Mouse (Mus musculus) thymus, postnatal 4 days (tissue): ENCODE results near the gene Fmnl2.

Experiments used
- DNase-seq: peaks from one replicate; pipeline ENCODE4 v3.0.0; 2021

The Fmnl2 gene

DNA sequence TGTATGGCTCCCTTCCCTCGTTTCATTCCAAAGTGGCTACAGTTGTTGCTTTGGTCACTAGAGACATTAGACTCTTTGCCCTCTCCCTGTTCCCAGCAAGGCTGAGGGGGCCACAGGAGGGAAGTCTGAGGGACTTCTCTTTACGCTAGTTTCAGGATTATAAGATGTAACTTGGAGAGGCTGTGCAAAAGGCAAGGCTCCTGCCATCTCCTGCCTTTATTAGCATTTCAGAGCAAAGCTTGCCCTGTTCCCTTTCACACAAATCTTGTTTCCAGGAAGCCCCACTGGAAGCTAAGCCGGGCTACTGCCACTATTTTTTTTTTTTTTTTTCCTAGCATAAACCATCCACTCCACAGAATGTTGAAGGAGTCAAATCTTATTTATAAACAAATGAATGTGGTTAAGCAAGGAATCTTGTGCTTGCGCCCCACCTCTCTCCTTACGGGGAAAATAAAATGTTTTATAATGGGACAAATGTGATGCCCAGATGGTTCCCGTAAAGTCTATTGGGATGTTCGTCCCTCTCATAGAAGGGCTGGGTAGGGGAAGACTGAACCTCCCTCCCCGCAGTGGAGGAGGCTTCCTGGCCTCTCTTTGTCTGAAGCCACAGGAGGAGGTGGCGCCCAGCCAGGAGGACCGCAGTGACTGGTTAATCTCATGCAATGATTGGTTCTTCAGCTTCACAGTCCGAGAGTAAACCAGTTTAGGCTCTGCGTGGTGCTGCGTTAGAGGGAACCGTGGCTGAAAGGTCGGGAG lies 101.1 kb downstream of the Fmnl2 start:
- DNase-seq = no peak

DNA sequence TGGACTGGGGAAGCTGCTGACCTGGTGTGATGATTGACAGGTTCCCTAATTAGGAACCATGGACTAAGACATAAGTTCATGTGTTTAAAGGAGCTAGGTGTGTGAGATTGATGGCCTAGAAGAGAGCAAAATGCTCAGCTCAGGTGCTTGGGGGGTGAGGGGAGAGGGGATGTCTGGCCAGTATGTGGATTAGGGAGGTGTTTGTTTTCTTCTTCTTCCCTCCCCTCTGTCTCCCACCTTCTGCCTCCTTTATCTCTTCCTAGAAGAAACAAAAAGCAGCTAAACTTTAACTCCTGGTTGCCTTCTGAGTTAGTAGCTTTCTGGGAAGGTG lies 101.6 kb downstream of the Fmnl2 start:
- DNase-seq = no peak

DNA sequence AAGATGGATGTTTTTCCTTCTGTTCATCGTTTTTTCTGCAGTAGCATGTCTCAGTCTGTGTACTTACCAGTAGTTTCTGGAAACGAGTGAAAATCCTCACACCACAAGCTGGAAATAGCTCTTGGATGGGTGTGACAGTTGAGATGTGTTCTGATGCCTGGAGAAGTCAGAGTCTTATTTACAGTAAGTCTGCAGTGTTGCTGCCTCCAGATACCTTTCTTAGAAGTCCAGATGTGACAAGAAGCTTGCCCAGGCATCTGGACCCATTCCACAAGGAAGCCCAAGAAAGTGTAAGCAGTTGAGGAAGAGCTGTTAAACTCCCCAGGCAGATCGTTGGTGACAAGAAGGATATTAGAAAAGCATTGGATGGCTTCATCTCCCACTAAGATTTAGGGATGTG lies 102.3 kb downstream of the Fmnl2 start:
- no peak for DNase-seq

DNA sequence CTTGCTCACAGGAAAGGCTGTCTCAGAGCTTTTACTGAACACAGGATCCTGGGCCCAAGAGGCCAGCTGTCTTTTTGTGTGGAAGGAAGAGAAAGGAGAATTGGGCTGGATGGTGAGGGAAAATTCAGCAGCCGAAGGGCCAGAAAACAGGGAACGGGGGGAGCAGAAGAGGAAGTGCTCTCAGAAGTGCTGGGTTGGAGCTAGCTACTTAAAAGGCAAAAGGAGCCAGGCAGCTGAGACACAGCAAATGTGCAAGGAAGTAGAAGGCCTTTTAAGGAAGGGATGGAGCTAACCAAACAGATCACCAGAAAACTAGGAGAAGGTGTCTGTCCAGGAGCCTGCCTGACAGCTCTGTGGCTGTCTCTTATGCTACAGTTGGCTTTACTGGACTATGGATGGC lies 103.0 kb downstream of the Fmnl2 start:
- DNase-seq = no peak

DNA sequence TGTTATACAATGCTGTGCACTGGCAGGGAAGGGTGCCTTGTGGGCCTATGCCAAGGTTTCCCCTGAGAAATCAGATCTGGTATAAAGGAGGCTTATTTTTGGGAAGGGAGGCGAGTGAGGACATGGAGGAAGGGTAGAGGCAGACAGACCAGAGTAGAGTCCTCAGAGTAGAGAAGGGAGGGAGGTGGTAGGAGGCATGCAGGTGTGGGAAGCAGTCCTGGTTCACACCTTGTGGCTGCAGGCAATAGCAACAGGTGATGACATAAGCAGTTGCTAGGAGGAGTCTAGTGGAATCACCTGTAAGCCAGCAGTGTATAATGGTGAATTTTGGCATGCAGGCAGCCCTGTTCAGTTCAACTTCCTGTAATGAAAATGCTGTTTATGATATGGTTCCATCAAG lies 105.8 kb downstream of the Fmnl2 start:
- DNase-seq = no peak

DNA sequence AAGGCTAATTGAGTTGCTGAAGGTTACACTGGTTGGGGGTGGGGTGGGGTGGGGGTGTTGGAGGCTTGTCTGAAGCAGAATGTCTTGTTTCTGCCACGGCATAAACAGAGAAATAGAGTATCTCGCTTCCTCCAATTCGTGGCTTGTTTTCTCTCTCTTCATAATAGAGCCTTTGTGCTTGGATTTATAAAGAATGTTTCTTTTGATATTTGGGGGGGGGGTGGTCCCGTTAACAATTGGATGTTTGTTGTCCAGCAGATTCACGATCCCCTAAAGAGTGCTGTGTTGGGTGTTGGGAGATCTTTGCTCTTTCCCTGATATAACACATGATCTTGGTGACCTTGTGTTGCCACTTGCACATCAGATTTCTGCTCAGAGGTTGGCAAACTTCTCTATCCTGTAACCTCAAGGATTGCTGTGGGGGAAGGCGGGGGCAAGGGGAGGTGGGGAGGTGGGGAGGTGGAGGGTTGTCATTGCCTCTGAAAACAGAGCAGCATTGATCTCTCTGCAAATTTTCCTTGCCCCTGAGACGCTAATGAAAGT lies 106.8 kb downstream of the Fmnl2 start:
- no peak for DNase-seq

DNA sequence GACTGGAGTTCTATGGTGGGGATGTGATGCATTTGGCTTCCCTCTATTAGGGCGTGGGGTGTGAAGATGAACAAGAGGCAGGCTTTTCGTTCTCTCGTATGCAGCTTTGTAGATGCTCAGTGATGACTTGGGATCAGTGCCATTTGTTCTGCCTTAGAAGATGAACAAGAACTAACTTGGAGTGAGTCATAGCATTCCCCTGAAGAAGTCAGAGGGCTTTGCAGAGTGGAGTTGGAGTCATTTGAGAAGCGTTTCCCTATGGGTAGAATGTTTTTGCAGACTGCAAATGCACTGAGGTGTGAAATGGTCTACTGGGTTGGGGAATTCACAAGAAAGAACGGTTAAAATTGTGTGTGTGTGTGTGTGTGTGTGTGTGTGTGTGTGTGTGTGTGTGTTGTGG lies 108.6 kb downstream of the Fmnl2 start:
- DNase-seq = no peak

DNA sequence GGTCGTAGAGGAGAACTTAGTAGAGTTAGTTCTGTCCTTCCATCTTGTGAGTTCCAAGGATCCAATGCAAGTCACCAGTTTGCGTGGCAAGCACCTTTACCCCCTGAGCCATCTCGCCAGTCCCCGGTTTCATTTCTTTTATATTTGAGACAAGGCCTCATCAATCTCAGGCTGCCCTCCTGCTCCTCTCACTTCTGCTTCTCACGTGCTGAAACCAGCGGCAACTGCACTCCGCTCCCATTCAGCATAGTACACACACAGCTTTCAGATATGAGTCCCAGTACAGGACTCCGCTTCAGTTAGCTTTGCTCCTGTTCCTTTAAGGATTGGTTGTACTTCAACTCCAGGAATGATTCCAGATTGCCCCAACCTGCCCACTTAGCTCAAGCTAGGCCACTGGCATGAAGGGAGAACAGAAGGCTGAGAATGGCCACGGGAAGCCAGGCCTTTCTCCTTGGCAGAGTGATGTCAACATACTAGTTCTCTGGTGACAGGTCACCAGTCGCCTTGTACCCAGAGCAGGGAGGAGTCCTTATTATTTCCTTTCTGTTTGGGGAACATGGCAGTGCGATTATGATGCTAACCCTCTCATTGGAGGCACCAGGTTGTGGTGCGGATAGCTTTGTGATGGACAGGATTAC lies 109.3 kb downstream of the Fmnl2 start:
- DNase-seq = no peak

DNA sequence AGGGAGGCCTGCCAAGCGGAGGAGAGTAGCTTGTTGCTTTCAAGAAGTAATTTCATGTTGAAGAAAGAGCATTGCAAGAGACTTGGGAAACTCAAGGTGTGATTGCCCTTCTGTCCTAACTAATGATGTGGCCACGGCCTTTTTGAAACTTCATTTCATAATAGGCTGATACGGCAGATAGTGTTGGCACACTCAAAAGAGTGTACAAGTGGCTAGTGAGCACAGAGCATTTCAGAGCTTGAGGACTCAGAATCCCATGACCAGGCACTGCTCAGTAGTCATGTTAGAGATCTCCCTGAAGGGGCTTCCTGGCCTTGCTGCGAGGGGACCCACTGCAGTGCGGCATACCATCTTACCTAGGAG lies 109.8 kb downstream of the Fmnl2 start:
- DNase-seq = no peak

DNA sequence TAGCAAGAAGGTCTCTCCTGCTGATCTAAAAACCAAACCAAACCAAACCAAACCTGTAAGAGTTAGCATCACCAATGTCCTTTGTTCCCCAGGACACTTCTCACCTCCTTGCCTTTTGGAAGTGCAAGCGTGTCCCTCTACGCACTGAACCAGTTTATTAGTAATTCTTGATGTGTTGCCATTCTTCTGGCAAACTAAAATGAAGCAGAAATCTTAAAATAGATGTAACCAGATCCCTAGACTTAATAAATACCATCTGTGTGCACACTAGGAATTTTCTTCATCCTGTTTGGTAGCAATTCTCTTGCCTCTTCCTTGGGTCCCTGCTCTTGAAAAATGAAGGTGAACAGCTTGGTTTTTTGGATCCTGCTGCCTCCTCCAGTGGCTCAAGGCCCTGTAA lies 111.2 kb downstream of the Fmnl2 start:
- no peak for DNase-seq

DNA sequence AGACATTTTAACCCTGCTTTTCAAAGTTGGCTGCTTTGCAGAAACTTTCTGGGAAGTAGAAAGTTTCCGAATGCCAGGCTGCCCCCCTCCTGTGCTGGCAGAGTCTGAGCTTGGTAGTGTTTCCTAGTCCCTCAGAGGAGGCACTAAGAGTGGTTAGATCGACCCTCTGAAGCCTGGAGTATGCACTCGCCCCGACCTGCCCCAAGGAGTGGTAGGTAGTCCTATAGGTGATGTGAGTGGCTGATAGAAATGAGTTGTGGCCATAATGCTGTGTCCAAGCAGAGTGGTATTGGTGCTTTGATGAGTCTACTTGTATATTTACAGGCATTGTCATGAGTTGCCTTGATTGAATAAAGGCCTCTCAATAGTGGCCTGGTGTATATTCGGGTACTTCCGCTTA lies 116.4 kb downstream of the Fmnl2 start:
- no peak for DNase-seq

DNA sequence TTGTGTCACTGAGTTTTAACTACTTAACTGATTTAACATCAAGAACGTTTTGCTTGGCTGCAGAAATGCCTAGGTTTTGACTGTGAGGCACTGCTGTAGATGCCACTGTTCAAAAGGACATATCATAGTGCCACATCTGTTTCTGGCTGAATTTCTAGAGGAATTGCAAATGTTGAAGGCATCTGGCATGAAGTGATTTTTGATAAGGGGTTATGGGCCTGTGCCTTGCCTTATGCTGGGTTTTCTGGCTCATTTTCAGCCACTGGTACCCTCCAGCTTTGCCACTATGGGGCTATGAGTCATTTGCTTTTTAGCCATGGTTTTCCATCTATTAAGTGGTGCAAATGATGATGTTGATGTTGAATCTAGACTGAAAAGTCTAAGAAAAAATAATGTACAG lies 117.1 kb downstream of the Fmnl2 start:
- DNase-seq = no peak

DNA sequence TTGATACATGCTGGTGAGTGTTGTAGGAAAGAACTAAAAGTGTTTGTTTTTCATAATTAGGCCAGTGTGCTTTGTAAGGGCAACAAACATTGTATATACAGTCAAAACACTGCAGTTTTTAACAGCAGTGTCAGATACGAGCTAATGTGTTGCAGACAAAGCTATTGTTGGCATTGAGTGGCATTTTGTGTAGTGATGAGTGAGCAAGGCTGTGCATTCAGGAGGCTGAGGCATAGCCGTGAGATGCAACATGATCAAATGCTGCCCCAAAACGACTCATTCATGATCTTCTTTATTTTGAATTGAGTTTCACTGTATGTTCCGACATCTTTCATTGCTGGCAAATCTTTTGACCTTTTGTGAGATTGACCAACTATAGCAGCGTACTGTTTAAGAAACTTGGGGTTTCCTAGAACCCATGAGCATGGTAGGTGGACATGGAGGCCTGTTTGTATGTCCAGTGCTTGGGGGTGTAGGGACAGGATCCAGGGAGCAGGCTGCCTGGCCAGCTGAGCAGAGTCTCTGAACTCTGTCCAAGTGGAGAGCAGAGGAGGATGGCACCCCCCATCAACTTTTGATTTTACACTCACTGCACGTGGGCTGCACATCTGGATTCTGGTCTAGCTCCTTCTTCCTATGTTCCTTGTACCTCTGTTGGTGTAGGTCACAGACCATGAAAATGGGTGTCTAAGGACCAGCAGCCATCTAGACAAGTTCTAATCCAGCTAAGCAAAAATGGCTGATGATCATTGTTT lies 120.4 kb downstream of the Fmnl2 start:
- DNase-seq = no peak

DNA sequence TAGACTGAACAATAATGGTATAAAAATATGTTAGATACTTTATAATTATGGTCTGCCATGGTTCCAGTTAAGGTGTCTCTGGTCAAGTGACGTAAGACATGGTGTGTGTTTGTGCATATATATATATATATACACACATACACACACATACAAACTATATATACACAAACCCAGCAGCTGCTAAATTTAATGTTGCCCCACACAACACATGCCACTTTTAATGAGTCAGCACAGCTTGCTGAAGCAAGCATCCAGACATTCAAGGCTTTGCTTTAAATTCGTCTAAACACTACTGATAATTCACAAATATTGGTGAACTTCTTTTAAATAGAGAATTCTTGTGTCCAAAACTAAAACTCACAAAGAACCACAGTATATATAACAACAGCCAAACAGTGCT lies 121.1 kb downstream of the Fmnl2 start:
- no peak for DNase-seq

DNA sequence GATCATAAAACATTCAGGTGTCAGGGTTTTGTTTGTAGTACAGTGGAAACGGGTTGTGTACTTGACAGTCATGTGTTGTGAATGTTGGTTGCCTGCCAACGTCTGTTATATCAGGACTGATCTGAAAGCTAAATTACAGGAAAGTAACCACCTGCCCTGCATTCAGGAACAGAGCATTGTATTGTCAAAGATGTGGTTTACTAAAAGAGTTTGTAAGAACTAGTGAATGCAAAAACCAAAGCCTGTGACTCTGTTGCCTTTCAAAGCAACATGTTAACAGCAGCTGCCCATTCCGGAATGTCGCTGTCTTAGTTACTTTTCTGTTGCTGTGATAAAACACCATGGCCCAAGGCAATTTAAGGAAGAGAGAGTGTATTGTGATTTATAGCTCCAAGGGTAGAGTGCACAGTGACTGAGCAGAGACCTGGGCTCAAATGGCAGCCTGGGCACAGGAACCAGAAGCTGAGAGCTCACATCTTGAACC lies 121.7 kb downstream of the Fmnl2 start:
- DNase-seq = no peak

DNA sequence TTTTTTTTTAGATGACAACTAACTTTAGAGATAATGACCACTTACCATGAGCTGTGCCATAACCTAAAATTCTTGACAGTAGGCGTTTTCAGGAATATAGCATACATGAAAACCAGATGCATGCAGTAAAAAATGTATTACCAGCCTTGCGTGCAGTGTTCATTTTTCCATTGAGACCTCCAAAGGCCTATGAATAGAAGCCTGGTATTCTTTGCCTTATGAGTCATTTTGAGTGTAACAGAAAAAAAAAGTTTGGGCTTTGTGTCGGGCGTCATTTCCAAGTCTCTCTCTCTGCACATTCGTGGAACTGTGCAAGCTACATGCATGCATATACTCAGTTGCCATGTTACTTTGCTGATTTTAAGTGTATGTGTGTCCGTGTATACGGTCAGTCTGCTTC lies 123.5 kb downstream of the Fmnl2 start:
- DNase-seq = no peak

DNA sequence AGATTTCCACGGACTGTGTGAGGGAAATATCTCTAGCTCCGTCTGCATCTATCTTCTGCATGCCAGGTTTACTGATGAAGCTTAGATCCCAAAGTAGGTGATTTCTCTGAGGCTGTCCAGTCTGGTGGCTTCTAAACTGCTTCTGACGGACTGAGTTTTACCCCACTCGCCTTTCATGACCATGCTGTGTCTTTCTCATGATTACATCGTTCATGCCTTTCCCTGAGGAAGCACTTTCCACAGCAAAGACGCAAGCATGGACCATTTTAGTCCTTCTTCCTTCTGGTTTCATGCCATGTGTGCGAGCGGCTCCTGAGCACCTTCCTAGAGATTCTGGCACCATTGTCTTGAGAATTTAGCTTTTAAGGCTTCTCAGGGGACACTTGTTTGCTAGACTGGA lies 123.9 kb downstream of the Fmnl2 start:
- DNase-seq = no peak

DNA sequence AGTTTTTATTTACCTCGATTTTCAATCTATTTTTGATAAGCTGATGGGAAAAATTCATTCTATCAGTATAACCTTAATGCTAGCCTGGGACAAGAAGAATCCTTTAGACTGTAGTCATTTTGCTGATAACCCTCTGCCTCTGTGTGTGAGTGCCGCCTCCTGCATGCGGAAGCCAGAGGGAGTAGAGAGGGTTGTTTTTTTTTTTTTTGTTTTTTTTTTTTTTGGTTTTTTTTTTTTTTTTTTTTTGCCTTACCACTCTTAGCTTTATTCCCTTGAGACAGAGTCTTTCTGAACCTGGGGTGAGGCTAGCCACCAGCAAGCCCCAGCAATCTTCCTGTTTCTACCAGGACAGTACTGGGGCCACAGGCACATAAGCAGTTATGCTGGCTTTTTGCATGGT lies 124.8 kb downstream of the Fmnl2 start:
- no peak for DNase-seq

DNA sequence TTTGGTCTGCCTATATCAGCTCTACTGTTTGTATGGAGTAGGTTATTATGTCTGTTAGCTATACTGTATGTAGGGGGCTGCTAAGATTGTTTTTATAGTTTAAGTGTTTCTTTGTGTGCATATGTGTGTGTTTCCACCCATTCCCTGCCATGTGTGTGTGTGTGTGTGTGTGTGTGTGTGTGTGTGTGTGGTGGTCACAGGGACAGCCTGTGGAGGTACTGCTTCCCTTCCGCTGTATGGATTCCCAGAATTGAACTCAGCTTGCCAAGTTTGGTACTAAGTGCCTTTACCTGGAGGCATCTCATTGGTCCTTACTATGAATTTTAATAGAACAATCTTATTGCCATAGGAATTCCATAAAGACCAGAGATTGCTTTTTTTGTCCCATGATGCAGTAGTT lies 126.9 kb downstream of the Fmnl2 start:
- no peak for DNase-seq

DNA sequence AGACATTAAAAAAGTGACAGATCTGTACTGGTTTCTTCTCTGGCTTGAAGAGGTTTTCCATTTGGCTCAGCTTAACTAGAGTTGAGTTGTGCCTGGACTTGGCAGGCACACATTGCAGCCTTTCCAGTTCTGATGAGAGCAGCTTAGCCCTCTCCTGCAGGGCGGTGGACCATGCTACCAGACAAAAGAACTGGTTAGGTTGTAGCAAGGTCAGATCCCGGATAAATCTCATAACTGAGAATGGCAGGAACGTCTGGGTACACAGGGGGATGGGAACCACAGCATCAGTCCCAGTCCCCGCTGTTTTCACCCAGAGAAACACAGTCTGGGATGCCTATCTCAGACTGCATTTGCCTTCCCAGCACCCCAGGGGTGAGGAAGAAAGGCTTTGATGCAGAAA lies 127.5 kb downstream of the Fmnl2 start:
- DNase-seq = no peak

DNA sequence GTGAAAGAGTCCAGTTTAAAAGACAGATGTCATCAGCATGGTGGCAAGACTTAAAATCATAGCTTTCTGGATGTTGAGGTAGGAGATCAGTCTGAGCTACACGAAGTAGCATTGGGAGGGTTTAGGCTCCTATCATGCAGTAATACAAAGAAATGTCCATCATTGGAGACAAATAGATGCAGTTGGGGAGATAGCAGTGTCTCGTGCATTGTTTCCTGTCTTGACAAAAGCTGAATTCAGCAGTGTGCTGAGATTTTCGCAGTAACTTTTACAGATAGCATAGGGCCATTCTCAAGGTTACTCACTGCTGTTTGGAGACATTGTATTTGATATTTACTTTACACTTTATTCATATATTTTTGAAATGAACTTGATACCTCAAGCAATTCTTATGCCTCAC lies 128.7 kb downstream of the Fmnl2 start:
- no peak for DNase-seq

DNA sequence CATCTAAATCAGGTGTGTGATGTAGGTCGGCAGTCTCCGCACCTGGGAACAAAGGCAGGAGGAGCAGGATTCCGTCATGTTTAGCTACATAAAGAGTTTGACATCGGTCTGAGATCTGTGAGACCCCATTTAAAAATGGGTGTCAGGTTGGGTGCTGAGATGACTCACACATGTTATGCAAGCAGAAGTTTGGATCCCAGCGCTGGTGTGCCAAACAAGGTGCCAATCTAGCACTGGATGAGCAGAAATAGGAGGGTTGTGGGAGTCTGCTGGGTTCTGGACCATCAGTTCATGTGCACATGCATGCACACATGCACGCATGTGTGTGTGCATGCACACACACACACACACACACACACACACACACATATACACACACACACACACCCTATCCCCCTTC lies 129.4 kb downstream of the Fmnl2 start:
- no peak for DNase-seq

DNA sequence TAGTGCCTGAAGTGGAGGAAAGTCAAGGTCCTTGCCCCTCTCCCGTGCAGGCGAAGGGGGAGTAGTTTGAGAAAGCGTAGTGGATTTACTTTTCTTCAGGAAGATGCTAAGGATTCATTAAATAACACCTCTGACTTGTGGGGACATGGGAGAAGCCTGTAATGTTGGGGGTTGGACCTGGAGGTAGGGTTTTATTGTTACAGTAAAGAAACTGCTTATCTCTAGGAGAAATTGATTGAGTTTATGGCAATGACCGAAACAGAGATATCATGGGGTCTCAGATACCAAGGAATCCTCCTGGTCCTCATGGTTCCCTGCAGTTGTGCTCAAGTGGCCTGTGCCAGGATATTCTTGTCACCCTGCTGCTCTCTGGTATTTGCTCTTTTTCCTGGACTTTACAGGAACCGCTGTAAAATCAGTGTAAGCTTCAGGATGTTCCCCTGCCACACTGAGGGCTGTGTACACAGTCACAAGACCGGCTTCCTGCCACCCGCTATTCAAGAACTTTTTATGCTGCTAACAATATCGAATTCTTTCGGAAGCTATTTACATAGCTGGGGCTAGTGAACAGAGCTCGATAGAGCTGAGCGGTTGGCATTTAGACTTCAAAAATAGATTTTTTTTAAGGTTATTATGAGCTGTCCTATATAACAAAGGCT lies 130.1 kb downstream of the Fmnl2 start:
- DNase-seq = no peak

DNA sequence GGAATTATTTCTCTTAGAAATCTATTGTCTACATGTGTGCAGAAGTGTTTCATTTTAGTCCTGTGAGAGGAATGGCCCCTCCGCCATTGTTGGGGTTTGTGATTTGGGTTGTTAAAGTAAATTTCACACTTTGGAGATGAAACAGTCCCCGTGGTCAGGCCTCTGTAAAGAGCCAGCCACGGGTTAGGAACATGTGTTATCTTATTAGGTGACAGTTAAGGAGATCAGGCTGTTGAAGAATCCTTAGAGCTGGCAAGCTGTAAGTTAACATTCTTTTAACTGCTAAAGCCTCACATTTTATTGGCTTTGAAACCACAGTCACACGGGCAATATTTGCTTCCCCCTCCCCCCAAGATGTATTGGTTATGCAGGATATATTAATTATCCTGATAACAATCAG lies 131.7 kb downstream of the Fmnl2 start:
- no peak for DNase-seq
